Mouse (Mus musculus): ENCODE measurements around the gene Fez2. TPM values are rescaled to one million over a fixed set of nuclear protein-coding genes. Genes with fewer than 3 reads are reported as not detected.

Fez2 gene
- total RNA-seq (2021), result 10 to 100 TPM; 76.4 to 83.3 TPM
- long read RNA-seq, experiment 1, transcript Fez2-201 (8 exons, 1,939 nt), result major isoform, 138 of 275 reads
- long read RNA-seq, experiment 1, transcript Fez2-202 (9 exons, 2,041 nt), result minor isoform, 116 of 275 reads
- long read RNA-seq, experiment 1, partial matches to known transcripts, result 4 of 275 reads
- long read RNA-seq, experiment 1, other reads (novel, unspliced or antisense), result 17 of 275 reads
- long read RNA-seq, experiment 2, transcript Fez2-202 (9 exons, 2,041 nt), result minor isoform, 106 of 271 reads
- long read RNA-seq, experiment 2, transcript Fez2-201 (8 exons, 1,939 nt), result major isoform, 144 of 271 reads
- long read RNA-seq, experiment 2, partial matches to known transcripts, result 3 of 271 reads
- long read RNA-seq, experiment 2, other reads (novel, unspliced or antisense), result 18 of 271 reads

DNA sequence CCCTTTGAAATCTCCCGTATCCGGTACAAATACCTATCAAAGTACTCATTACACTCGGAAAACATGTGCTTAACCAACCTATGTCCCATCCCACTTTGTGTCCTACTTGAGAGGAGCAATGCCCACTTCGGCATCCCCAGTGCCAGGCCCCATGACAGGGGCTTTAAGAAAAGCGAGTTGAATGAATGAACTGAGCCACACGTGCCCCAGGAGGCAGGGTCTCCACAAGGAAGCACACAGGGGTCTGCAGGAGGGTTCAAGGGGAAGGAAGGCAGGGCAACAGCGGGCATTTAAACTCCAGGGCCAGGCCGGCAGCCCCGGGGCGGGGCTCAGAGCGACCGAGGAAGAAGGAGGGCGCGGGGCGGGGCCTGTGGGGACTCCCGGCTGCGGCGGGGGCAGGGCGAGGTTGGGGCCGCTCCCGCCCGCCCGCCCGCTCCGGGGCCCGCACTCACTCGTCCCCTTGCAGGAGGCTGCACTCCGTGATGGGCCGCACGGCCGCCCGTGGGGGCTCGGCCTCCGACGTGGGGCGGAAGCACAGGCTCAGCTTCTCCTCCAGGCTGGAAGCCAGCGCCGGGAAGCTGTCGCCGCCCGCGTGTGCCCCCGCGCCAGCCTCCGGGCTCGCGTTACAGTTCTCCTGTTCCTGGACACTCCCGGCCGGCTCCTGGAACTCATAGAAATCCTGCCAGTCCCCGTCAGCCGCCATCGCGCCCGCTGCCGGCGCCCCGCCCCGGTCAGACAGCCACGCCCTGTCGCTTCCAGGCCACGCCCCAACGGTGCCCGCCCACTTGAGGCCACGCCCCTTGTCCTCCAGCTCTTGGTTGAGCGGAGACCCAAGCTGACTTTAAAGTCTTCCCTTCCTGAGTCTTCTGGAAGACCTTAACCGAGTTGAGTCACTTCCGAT, at the start of gene Fez2:
Gene Fez2, minus strand, starts transcription at position 772 of the 901 bp plus-strand sequence.
- intact Hi-C loops (cut with DNase I), result loop anchor here (5.0 kb wide), 1 partner anchor 40 kb away; no protein-coding TSS in a partner anchor

DNA sequence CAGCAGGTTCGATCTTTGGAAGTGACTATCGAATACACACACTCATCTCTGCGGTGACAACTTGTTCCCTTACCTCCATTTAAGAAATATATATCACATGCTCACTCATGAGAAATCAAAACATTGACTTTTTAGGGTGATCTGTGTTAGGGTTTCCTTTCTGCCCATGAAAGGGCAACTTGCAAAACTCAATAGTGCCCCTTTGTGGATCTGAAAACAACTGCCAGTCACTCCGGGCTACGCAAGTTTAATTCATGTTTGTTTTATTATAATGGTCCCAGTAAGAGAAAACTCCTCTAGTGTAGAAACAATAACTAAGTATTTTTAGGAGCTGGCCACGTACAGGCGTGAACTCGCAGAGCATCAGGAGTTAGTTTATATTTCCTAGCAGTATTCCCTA, 47.5 kb upstream of the Fez2 start:
- intact Hi-C loops (cut with DNase I), result no loop called here
- DNase-seq, result no peak

More for the DNA sequence above, at the start of gene Fez2:
- DNase-seq, result peak; percentile 96 to 98

DNA sequence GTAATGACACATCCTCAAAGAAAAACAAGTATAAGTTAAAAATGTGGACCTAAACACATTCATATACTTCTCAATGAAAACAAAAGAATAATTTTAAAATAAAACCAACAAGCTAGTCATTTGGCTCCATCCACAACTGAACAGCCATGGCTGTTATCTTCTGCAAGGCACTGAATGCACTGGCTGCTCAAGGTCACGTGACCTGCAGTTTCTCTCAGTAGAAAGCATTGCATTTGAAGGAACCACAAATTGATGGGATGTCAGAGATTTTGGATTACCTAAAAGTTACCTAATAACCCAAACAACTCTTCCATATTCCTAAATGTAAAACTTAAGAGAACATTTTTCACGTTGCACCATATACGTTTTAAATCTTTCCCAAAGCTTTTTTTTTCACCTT, 47.1 kb upstream of the Fez2 start:
- no peak for DNase-seq
- intact Hi-C loops (cut with DNase I), result no loop called here

DNA sequence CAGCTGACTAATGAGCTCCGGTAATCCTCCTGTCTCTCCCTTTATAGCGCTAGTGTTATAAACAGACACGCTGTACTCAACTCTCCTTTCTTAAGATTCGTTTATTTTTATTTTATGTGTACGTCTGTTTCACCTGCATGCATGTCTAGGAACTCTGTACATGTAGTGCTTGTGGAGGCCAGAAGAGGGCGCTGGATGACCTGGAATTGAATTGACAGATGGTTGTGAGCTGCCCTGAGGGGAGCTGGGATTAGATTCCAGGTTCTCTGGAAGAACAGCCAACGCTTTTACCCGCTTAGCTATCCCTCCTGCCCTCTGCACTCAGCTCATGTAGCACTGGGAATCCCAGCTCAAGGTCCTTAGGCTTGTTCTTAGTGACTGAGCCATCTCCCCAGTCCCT, 42.2 kb upstream of the Fez2 start:
- no peak for DNase-seq
- intact Hi-C loops (cut with DNase I), result no loop called here

DNA sequence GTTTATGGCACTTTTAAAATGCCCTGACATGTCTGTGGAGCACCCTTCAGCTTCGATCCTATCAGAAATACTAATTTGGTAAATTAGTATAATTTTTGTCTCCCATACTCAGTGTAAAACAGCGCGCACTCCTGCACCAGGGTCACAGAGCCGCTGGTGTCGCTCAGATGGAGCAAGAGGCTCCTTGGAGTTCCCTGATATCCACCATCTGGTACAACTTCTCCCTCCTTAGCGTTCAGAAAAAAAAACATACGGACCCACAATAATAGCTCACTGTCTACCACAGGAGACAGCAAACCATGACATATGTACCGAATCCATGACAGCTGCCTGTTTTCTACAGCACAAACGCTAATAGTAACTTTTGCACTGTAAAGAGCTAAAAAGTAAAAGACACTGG, 37.6 kb upstream of the Fez2 start:
- DNase-seq, result no peak
- intact Hi-C loops (cut with DNase I), result loop anchor here (2.0 kb wide), 1 partner anchor 259 kb away; no protein-coding TSS in a partner anchor

DNA sequence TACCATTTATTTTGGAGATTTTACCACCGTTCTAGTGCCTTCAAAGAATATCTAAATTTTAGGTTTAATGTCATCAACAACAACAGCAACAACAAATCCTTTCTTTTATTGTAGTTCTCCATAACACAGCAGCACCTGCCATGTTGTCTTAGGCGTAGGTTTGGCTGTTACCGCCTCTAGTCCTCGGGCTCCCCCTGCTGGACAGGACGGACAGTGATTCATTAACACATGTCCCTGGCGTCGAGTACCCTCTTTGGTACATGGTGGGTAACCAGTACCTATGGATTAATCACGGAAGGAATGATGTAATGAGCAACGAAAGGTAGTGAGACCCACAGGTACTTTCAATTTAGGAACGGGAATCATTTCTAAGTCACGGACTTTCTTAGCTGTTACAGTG, 37.2 kb upstream of the Fez2 start:
- DNase-seq, result peak; percentile 82 to 85
- intact Hi-C loops (cut with DNase I), result loop anchor here (2.0 kb wide), 1 partner anchor 258 kb away; no protein-coding TSS in a partner anchor

DNA sequence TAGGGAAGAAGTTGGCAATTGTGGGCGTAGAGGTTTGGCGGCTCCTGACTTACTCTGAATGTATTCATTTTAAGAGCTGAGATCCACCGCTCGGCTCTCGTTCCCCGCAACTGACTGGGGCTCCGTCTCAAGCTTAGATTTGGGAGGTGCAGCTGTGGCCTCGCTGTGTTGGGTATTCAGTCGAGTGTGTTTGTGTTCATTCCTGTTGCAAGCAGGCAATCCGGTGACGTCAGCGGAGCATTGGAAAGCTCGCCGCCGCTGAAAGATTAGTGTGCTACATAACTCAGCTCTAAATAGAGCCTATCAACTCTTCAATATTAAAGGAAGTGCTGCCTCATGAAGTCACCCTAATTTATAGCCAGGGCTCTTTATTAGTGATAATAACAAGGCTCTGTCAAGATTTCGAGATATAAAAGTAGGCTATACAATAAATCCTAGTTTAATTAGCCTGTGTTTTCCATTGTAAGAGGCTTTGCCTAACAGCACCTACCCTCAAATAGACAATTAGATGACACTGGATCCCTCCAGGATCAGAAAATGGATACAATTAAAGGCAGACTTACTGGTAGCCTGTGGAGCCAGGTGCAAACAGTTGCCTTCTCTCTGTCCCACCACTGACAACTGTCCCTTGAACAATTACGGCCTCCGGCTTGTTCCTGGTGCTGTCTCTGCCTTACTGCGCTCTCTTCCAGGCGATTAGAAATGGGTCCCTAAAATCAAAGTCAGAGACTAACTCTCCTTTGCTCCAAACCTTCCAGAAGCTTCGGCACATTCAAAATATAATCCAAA, 36.4 kb upstream of the Fez2 start:
- intact Hi-C loops (cut with DNase I), result loop anchor here (2.0 to 5.0 kb wide), 2 partner anchors 87 to 258 kb away; no protein-coding TSS in a partner anchor
- DNase-seq, result peak; percentile 30 to 35

DNA sequence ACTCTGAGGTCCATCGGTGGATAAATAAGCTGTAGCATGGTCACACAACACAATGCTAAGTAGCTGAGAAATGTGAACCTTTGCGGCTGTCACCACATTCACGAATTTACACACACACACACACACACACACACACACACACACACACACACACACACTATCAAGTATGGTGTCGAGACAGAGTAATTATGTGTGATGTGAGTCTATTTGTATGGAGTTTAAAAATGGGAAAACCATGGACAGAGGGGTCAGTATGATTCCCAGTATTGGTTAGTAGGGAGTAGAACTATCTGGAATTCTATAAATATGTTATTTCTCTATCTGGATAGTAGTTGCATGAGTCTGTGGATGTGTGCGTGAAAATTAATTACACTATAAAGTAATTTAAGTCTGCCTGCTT, 35.6 kb upstream of the Fez2 start:
- no peak for DNase-seq
- intact Hi-C loops (cut with DNase I), result loop anchor here (5.0 kb wide), 1 partner anchor 86 kb away; no protein-coding TSS in a partner anchor

DNA sequence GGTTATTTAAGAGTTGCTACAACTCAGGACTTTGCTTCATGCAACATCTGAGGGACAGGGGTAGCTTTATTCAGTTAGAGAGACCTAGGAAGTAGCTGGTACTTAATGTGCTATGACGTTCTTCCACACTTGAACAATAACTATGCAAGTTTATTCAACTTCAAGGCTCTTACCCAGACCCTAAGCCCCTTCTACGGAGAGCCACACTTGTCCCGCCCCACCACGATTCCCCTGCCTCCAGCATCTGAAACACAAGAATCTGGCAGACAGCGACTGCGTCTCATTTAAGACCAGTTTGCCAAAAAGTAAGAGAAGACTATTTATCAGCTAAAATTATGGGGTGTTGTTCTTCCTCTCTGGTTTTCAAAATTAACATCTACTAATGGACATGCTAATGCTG, 33.9 kb upstream of the Fez2 start:
- intact Hi-C loops (cut with DNase I), result loop anchor here (5.0 kb wide), 1 partner anchor 85 kb away; no protein-coding TSS in a partner anchor
- DNase-seq, result no peak

DNA sequence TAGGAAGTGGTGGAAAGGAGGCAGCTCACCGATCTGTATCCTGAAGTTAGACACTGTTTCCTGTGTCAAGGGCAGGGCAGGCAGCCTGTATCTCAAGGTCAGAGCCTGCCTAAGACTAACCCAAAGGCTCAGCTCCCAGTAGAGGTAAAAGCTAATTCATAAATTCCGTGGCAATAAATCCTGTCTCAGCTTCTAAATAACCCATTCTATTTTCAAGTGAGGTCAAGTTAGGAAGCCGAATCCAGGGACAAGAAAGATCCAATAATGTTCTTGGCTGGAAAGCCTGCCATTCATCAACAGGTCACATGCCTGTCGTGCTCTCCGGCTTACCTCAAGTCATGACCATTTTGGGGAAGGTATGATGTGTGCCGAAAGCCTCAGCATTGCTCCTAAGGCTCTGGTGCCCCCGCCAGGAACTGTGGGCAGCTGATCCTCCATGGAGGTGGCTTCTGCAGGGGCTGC, 33.4 kb upstream of the Fez2 start:
- intact Hi-C loops (cut with DNase I), result loop anchor here (5.0 kb wide), 1 partner anchor 84 kb away; no protein-coding TSS in a partner anchor
- DNase-seq, result peak; percentile 13 to 24

DNA sequence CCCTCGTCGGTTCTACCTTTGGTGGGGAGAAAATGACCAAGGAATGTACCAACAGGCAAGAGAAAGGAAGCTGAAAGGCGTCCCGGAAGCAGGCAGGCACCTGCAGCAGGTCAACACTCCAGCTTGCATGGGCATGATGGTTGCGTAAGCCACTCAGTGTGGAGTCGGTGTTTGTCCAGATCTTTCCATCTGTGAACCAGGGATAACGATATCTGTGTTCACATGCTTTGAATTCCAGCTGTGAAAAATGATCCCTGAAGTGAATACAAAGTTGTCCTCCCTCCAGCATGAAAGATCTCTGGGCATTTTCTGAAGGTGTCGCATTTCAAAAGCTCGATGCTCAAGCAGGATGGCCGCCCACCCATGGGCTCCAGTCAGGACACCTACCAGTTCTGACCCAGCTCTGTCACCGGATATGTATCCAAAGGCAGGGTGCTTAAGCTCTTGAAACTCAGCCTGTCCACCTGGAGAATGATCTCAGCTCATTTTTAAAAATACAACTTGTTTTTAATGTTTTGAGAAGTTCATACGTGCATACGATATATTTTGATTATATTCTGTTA, 31.8 kb upstream of the Fez2 start:
- intact Hi-C loops (cut with DNase I), result loop anchor here (5.0 kb wide), 1 partner anchor 82 kb away; no protein-coding TSS in a partner anchor
- no peak for DNase-seq

DNA sequence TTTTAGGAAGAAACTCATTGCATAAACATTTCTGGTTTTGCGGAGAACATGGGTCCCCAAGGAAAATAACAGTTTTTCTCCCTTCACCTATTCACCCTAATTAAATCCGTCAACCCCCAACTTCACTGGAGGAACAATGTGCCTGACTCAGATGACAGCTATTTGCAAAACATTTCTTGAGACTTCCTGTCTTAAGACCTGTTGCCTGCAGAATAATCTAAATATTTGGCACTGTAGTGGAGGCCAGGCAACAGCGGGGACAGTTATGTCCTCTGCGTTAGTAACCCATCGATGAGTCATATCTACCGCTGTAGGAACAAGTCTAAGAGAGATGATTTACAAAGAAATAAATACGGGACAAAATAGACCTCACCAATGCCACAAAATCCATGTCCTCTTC, 26.9 kb upstream of the Fez2 start:
- no peak for DNase-seq
- intact Hi-C loops (cut with DNase I), result no loop called here

DNA sequence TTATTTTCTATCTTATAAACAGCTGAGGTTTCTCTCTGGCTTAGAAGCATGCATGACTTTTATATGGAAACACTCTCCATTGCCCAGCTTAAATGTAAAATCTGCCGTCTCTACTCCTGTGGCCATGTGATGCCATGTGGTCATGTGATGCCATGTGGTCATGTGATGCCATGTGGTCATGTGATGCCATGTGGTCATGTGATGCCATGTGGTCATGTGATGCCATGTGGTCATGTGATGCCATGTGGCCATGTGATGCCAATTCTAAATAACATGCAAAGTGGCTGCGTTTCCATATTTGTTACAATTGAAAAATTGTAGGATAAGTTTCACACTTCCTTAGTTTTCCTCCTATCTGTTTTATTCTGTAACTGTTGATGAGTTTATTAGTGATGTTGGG, 22.8 kb upstream of the Fez2 start:
- DNase-seq, result no peak

DNA sequence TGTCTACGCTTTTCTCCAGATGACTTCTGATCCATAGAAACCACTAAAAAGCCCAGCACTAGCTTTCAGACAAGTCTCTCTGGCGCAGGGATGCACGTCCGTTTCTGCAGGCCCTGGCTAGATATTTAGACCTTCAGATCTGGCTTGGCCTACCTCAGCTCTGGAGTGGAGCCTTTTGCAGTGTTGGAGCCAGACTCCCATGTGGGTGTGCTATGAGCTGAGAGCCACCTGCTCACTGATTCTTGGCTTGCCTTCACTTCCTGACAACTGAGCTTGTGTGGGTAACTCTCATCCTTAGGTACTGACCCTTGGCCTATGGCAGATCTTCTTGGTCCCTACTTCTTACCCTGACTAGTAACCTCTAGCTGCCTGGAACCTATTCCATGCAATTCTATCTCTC, 19.2 kb upstream of the Fez2 start:
- DNase-seq, result no peak
- intact Hi-C loops (cut with DNase I), result no loop called here

More for the DNA sequence above, 22.8 kb upstream of the Fez2 start:
- intact Hi-C loops (cut with DNase I), result no loop called here

DNA sequence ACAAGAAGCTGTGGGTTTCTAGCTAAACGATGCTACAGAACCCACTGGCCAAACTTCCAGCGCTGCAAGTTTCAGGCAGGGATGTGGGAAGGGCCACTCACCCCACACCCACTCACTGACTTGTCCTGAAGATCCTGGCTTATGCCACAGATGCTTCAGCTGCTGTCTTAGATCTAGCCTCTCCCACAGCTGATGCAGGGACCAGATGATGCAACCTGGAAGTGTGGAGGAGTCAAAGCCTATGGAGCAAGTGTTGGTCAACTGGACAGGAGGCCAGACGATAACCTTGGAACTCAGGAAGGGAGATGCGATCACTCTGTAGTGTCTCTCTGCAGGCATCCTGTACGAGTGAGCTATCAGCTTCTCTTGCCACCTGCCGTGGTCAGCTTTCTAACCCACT, 17.7 kb upstream of the Fez2 start:
- no peak for DNase-seq
- intact Hi-C loops (cut with DNase I), result loop anchor here (2.0 kb wide), 1 partner anchor 239 kb away; no protein-coding TSS in a partner anchor

DNA sequence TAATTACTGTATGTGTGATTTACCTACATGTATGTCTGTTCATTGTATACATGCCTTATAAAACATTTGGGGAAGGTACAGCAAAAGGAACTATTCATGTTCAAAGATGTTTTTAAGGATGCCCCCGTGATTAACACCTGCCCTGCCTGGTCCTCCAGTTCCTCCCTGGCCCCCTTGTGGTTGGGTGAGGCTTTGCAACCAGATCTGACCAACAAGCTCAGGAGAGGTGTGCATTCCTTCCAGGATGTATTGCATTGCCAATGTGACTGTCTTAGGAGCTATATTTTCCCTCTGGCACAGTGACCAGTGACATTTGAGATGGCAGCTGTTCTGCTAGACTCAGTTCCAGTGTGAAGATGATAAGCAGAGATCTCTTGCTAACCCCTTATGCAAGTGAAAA, 16.8 kb upstream of the Fez2 start:
- peak; percentile 69 to 80 for DNase-seq
- intact Hi-C loops (cut with DNase I), result loop anchor here (2.0 kb wide), 1 partner anchor 238 kb away; no protein-coding TSS in a partner anchor

DNA sequence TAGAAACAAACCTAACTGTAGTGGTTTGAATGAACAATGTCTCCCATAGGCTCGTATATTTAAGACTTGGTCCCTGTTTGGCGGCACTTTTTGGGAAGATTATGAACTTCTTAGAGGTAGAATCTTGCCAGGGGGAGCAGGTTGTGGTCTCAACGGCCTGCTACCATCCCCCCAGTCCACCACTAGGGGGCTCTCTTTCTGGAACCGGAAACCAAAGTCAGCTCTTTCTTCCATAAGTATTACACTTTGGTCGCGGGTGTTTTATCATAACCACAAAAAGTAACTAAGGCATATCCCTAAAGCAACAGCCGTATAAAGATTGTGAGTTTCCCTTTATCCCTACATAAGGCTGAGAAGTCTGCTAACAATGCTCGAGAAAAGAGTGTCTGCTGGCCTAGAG, 12.4 kb upstream of the Fez2 start:
- intact Hi-C loops (cut with DNase I), result no loop called here
- DNase-seq, result no peak

DNA sequence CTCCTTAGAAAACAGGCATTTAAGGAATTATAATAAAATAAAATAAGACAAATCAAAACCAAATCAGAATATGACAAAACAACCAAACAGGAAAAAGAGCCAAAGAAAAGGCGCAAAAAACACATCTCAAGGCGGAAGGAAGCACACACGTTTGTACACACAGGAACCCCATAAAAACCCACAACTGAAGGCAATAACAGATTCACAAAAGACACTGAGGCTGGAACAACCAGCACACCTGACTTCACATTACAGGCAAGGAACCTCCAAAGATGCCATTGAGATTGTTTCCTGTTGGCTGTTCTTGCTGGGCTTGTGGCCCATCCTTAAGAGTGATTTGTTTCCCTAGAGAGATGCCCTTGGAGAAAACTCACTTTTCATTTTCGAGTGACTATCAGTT, 11.1 kb upstream of the Fez2 start:
- no peak for DNase-seq
- intact Hi-C loops (cut with DNase I), result no loop called here

DNA sequence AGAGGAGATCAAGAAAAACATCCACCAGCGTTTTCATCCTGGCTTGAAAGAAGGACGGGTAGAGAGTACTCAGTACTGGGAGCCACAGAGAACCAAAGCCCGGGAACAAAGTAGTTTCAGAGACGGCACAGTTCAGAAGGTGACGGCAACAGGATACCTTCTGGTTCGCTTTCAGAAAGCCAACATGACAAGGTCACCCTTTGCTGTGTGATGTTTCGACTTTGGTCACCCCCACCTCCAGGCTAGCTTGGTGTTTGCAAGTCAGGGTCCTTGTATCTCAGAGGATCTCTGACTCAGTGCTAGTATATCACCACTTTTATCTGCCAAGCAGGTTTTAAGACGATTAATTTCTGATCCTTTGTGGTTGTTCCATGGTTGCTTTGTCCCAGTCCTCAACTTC, 7.1 kb upstream of the Fez2 start:
- DNase-seq, result no peak
- intact Hi-C loops (cut with DNase I), result no loop called here

DNA sequence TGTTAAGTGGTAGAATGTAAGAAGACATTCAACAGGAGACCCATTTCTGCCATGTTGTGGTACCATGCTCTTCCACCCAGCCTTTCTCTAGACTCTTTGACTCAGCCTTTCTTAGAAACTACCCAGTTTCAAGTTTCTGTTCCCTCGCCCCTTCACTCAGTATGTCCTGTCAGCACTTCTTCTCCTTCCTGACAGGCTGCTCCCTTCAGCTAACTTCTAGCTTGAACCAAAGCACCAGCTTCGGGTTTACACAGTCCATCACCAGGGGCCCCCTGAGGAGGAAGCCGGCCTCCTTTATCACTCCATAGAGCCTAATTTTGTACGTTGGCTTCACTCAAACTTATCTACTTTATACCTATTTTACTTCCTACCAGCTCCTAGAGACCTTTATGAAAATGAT, 1.3 kb upstream of the Fez2 start:
- intact Hi-C loops (cut with DNase I), result loop anchor here (5.0 kb wide), 1 partner anchor 42 kb away; no protein-coding TSS in a partner anchor
- no peak for DNase-seq

All from heart, postnatal 14 days (tissue).